Mouse (Mus musculus): Measurements from ENCODE around the gene Defb47.

- no peak for TF ChIP-seq GATA1 (IDR thresholded peaks at IDR 0.05; ENCODE audit: low read length)
- TF ChIP-seq TAL1 (IDR thresholded peaks at IDR 0.05; ENCODE audit: low read length) = no peak
Observed at GRCm38 (mm10) chr14:62979815-62980214, 18.1 kb upstream of the Defb47 start.
